Mouse (Mus musculus) liver, adult 2 months (tissue): Measurements from ENCODE around the gene Srrm1.

Source experiments
- CTCF ChIP-seq: fragments of 200-500 bp; IDR thresholded peaks from 2 replicates; pipeline ENCODE4 v1.5.1; 2011; ENCODE audit warnings: low read depth, low read length, control low read depth
- POLR2A ChIP-seq: fragments of 200-500 bp; IDR thresholded peaks from 2 replicates; pipeline ENCODE4 v1.6.1; 2011; ENCODE audit warnings: low read length, control low read depth; ENCODE audit not compliant: insufficient read depth; ENCODE audit errors: extremely low read depth

DNA sequence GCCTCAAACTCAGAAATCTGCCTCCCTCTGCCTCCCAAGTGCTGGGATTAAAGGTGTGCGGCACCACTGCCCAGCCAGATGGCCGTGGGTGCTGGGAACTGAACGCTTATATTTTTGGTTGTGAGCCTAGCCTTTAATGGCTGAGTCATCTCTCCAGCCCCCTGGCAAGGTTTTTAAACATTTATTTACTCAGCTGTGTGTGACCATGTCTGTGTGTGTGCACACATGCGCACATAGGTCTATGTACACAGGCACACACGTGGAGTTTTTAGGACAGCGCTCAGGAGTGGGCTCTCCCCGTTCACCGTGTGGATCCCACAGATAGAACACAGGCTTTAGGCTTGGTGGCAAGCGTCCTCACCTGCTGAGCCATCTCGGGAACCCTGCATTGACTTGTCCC, 50.9 kb downstream of the Srrm1 start:
- TF ChIP-seq CTCF (no peak), POLR2A (no peak)
